Mouse (Mus musculus) megakaryocyte, embryonic 14.5 days (primary cell): ENCODE measurements at regions not wholly inside any gene's neighbourhood (a gene's known extent, or its start where the extent isn't known, plus 50 kb on each side); places are given as distances from the start of the nearest gene placed in this dataset.

ENCODE experiments used
- FLI1 ChIP-seq: IDR thresholded peaks from 2 replicates; pipeline ENCODE4 v1.6.1; 2012; ENCODE audit warnings: low read length, inconsistent platforms, mixed read lengths
- GATA1 ChIP-seq: IDR thresholded peaks from 3 replicates; pipeline ENCODE4 v1.6.1; 2012; ENCODE audit warnings: mixed read lengths, low read length, inconsistent platforms, borderline replicate concordance

GRCm38 (mm10) chrX:57950896-57951295 is 71.6 kb upstream of the Zic3 start:
- TF ChIP-seq GATA1: no peak
- TF ChIP-seq FLI1: no peak
